Mouse (Mus musculus) NIH3T3 (cell line): Measurements from ENCODE around the gene Mtss1l.

Source experiments
- DNase-seq: peaks from one replicate; pipeline ENCODE4 v3.0.0-alpha.2; 2012; ENCODE audit warnings: low read depth

Gene Mtss1l

GRCm38 (mm10) chr8:110740629-110741175 lies 19.4 kb downstream of the Mtss1l start:
- no peak for DNase-seq

GRCm38 (mm10) chr8:110741816-110742451 lies 20.7 kb downstream of the Mtss1l start:
- no peak for DNase-seq

GRCm38 (mm10) chr8:110742452-110742818 lies 21.2 kb downstream of the Mtss1l start:
- no peak for DNase-seq

DNA sequence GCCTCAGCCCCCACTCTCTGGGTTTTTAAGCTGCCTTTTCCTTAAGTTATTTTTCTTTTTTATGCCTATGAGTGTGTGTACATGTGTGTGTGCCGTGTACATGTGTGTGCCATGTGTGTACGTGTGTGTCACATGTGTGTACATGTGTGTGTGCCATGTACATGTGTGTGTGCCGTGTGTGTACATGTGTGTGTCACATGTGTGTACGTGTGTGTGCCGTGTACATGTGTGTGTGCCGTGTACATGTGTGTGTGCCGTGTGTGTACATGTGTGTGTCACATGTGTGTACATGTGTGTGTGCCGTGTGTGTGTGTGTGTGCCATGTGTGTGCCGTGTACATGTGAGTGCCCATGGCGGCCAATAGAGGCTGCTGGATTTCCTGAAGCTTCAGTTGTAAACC lies 23.9 kb downstream of the Mtss1l start:
- no peak for DNase-seq

- DNase-seq, result no peak
Measured at GRCm38 (mm10) chr8:110746661-110747060, 25.4 kb downstream of the Mtss1l start.

GRCm38 (mm10) chr8:110749500-110750170 lies 28.4 kb downstream of the Mtss1l start:
- DNase-seq, result peak; percentile 90

DNA sequence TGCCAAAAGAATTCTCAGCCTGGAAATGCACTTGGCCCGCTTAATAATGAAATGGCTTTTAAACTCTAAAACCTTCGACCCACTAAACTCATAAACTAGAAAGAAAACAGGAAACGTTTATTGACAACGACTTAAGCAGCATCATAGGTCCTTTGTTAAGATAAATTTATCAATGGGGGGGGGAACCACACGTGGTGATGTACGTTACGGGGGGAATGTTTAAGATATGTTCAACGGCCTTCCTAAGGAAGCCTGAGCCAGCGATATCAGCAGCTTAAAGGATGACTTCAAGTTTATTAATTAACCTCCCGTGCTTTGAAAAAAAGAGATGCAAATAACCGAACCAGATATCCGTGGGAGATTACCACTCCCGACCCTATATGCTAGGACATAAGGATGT lies 29.0 kb downstream of the Mtss1l start:
- no peak for DNase-seq

DNA sequence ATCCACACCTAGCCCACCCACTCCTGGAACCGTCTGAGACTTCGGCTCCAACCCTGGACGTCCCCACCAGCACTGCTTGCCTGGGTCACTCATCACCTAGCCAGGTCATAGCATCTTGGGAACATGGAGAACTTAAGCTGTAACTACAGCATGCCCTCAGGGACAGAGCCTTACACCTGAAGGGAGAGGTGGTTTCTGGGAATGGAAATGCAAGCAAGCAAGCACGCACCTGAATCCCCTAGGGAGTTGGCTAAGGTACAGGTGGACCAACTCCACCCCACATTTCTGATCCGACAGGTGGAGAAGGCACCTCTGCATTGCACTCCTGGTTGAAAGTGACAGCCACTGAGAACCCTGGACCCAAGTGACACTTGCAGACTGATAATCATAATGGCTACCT lies 30.2 kb downstream of the Mtss1l start:
- DNase-seq, result no peak

GRCm38 (mm10) chr8:110754713-110755112 lies 33.4 kb downstream of the Mtss1l start:
- DNase-seq, result no peak

DNA sequence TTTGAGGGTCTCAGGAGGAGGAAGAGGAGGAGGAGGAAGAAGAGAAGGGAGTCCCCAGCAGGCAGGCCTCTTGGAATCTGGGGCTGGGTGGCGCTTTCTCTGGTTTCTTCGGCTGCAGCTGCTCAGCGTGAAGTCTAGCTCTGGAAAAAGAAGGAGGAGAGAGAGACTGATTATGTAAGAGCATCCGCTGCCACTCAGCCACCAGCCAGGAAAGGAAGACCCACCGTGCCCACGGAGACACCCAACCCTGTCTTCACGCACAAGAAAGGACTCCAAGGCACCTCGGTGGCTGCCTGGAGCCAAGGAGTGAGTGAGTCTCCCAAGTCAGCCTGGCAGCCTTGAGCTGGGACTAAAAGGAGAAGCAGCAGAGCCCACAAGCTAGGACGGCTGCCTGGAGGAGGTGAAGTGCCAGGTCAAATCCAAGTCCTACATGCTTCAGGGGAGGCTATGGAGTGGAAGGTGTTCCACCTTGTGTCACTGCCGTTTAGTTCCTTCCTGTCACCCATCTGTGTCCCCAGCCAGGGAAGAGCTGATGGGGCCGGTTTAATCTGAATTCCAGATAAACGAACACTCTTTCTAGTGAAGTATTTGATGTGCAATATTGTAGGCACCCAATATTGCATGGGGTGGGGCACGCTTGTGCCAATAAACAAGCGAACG lies 34.4 kb downstream of the Mtss1l start:
- no peak for DNase-seq

DNA sequence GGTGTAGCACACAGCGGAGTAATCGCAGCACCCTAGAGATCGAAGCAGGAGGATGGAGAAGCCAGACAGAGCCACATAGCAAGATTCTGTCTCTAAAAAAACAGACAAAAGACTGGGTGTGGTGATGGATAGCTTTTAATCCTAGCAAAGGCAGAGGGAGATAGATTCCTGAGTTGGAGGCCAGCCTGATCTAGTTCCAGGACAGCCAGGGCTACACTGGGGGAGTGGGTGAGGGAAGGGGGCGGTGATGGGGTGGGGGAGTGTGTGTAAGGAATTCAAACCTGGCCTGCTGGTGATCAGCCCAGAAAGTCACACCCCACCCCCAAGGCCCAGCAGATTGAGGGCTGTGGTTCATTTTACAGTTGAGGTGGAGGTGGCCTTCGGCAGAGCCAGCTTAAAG lies 34.9 kb downstream of the Mtss1l start:
- DNase-seq, result no peak

- DNase-seq, result no peak
Measured at GRCm38 (mm10) chr8:110760280-110760940, 39.1 kb downstream of the Mtss1l start.

DNA sequence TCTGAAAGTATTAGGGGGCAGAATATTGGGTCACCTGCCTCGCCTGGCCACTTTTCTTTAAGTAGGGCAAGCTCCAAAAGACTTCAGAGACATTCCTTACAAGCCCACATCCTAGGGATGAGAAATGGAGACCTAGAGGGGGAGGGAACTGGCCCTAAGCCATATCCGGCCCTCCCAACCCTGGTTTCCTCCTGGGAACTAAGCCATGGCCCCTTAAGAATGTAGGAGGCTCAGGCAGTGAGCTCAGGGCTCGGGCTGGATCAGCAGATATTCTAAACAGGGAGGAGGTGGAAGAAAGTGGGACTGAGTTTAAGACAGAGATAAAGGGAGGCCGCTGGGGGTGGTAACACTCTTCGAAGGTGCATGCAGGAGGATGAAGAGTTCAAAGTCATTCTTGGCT lies 39.9 kb downstream of the Mtss1l start:
- DNase-seq, result peak; percentile 74

DNA sequence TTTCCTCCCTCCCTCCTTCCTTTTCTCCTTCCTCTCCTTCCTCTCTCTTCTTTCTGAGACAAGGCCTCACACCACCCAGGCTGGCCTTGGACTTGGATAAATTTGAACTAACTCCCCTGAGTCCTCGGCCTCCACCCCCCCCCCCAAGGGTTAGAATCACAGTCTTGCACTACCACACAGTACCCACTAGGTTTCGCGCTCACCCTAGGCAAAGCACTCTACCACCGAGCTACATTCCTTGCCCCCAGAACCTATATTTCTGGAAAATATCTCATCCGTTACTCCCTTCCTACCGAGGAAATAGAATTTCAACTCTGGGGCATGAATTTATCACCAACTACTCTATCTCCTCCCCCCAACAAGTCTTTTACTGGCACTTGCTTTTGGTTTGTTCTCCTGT lies 40.7 kb downstream of the Mtss1l start:
- DNase-seq, result peak; percentile 61

DNA sequence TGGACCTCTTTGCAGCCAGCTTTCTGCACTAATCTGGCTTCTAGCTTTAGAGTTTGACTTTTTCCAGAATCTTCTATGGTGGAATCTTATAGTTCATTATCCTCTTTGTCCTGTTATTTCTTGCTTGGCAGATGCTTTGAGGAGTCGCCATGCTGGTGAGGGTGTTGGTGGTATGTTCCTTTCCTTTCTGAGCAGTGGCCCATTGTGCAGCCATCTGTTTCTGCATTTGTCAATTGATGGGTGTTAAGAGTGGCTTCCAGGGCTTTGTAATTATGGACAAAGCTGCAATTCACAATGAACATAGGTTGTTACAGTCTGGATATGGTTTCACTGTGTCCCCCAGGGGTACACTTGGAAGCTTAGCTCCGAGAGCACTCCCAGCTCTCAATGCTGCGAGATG lies 43.4 kb downstream of the Mtss1l start:
- no peak for DNase-seq

DNA sequence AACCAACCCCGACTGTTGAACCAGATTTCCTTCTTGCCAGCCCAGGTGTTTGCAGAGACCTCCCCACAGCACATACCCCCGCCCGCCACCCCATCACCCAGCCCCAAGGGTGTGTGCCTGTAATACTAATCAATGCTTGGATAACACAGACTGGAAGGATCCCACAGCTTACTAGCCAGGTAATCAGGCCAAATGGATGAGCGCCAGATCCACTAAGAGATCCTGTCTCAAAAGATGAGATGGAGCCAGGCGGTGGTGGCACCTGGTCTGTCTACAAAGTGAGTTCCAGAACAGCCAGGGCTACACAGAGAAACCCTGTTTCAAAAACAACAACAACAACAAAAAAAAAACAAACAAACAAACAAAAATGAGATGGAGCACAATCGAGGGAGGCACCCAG lies 46.0 kb downstream of the Mtss1l start:
- no peak for DNase-seq

- no peak for DNase-seq
Measured at GRCm38 (mm10) chr8:110772452-110772851, 51.2 kb downstream of the Mtss1l start.

DNA sequence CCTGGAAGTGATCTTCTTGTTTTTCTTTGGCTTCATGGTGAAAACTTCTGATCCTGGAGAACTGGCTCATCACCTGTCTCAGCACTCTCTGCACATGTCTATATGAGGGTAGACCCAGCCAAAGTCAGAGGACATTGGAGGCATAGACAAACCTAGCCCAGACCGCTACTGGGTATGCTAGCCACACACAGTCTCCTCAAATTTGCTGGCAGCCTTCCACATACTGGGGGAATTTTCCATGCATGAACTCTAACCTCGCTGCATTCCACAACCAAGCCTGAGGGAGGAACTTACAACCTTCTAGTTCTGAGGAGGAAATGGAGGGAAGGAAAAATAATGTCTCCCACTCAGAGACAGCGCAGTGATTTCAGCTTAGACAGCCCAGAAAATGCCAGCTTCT lies 52.8 kb downstream of the Mtss1l start:
- DNase-seq, result peak; percentile 53

- no peak for DNase-seq
Measured at GRCm38 (mm10) chr8:110774725-110775124, 53.4 kb downstream of the Mtss1l start.

DNA sequence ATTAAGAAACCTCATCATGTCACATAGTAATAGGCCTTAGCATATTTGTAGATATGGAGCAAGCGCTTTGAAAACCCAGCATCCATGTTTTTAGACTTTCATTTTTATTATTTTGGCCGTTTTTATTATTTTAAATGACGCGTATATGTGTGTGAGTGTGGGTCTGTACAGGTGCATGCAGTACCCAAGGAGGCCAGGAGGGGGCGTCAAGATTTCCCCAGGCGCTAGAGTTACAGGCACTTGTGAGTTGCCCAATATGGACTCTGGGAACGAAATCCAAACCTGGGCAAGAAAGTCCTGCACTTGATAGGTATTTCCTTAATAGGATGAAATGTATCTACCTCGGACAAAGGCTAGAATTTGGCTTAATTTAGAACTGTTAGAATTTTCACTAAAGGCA lies 54.0 kb downstream of the Mtss1l start:
- DNase-seq, result no peak

GRCm38 (mm10) chr8:110775721-110776120 lies 54.4 kb downstream of the Mtss1l start:
- no peak for DNase-seq

- no peak for DNase-seq
Measured at GRCm38 (mm10) chr8:110776335-110776734, 55.1 kb downstream of the Mtss1l start.
